Mouse (Mus musculus) neural tube, embryonic 12.5 days (tissue): ENCODE data around the gene Lctl. TPM values are rescaled to one million over a fixed set of nuclear protein-coding genes. Genes with fewer than 3 reads are reported as not detected.
A peak's percentile ranks its signal among the peaks of the same experiment; 100 is the strongest.

Experiments
- ATAC-seq: fragments of 200-750 bp; cut with Nextera tagmentation; 2 replicates; pipeline ENCODE4 v1.8.0; 2017; ENCODE audit warnings: low read depth, mild to moderate bottlenecking, moderate TSS enrichment, moderate library complexity; ENCODE audit not compliant: low FRiP score
- H3K27ac ChIP-seq: fragments of 300-500 bp; sonication (generic); 2 replicates; pipeline ENCODE4 v1.5.1; 2016
- H3K27me3 ChIP-seq: fragments of 300-500 bp; sonication (generic); replicated peaks from 2 replicates; pipeline ENCODE4 v1.6.1; 2016; ENCODE audit warnings: mild to moderate bottlenecking
- H3K36me3 ChIP-seq: fragments of 300-500 bp; sonication (generic); 2 replicates; pipeline ENCODE4 v1.6.1; 2016; ENCODE audit warnings: mild to moderate bottlenecking
- H3K4me1 ChIP-seq: fragments of 300-500 bp; sonication (generic); 2 replicates; pipeline ENCODE4 v1.6.1; 2016
- H3K4me2 ChIP-seq: fragments of 300-500 bp; sonication (generic); replicated peaks from 2 replicates; pipeline ENCODE4 v1.6.1; 2016; ENCODE audit warnings: mild to moderate bottlenecking
- H3K4me3 ChIP-seq: fragments of 300-500 bp; sonication (generic); 2 replicates; pipeline ENCODE4 v1.5.1; 2016
- H3K9ac ChIP-seq: fragments of 300-500 bp; sonication (generic); 2 replicates; pipeline ENCODE4 v1.6.1; 2016; ENCODE audit warnings: mild to moderate bottlenecking
- H3K9me3 ChIP-seq: fragments of 300-500 bp; sonication (generic); 2 replicates; pipeline ENCODE4 v1.6.1; 2016; ENCODE audit warnings: mild to moderate bottlenecking
- WGBS: fragments of 180-500 bp; shearing (Covaris S2); methylation state at CpG from one replicate; pipeline ENCODE4 v1.1.7; 2016; 5-methylcytosine and 5-hydroxymethylcytosine counted together
- polyA plus RNA-seq: library from polyadenylated mRNA; unstranded; fragments of >200 nt; fragmentation: Nextera tagmentation; extraction: Ambion mirVana; gene quantifications from 2 replicates; pipeline ENCODE4 v1.2.1, GENCODE M21; 2016

The Lctl gene
- polyA plus RNA-seq: not detected in 2 replicates

GRCm38 (mm10) chr9:64116876-64117275 is at the start of gene Lctl:
Lctl (plus strand) TSS chr9:64117147.
- Histone ChIP-seq H3K27me3 (no peaks in the 10 kb centered on the region), H3K27ac (no peak within 1 kb of the TSS), H3K36me3 (no peaks in the 10 kb centered on the region), H3K9me3 (no peaks in the 10 kb centered on the region), H3K4me2 (no peak within 1 kb of the TSS), H3K4me3 (no peak within 1 kb of the TSS), H3K9ac (no peak within 1 kb of the TSS), H3K4me1 (no peaks in the 10 kb centered on the region)
- ATAC-seq: no peak
- WGBS: 69% methylated on average over 3 of the region's 3 CpGs

GRCm38 (mm10) chr9:64067787-64068186 is 49.2 kb upstream of the Lctl start:
- no peaks in the 10 kb centered on the region for H3K9me3 ChIP-seq
- 92% methylated on average over 5 of the region's 5 CpGs for WGBS
- no peak overlapping the region for H3K4me2 ChIP-seq
- no peaks in the 10 kb centered on the region for H3K27me3 ChIP-seq
- H3K36me3 ChIP-seq: no peaks in the 10 kb centered on the region
- H3K4me3 ChIP-seq: no peak overlapping the region
- peaks cover 11% of the 10 kb centered on the region; the same call in 1 of the 2 replicates for H3K4me1 ChIP-seq
- no peak overlapping the region for H3K9ac ChIP-seq
- ATAC-seq: no peak
- no peak overlapping the region for H3K27ac ChIP-seq

- Histone ChIP-seq H3K27me3 (no peaks in the 10 kb centered on the region), H3K36me3 (no peaks in the 10 kb centered on the region), H3K4me2 (no peak overlapping the region), H3K4me3 (no peak overlapping the region), H3K9ac (no peak overlapping the region), H3K27ac (no peak overlapping the region), H3K9me3 (no peaks in the 10 kb centered on the region), H3K4me1 (peaks cover 11% of the 10 kb centered on the region; the same call in 1 of the 2 replicates)
- no peak for ATAC-seq
- WGBS: 90% methylated on average over 1 of the region's 1 CpGs
Measured at GRCm38 (mm10) chr9:64068571-64068970, 48.4 kb upstream of the Lctl start.

GRCm38 (mm10) chr9:64069131-64069530 is 47.8 kb upstream of the Lctl start:
- Histone ChIP-seq H3K9ac (no peak overlapping the region), H3K27ac (no peak overlapping the region), H3K4me1 (peaks cover 11% of the 10 kb centered on the region; the same call in 1 of the 2 replicates), H3K4me2 (no peak overlapping the region), H3K9me3 (no peaks in the 10 kb centered on the region), H3K27me3 (no peaks in the 10 kb centered on the region), H3K4me3 (no peak overlapping the region), H3K36me3 (no peaks in the 10 kb centered on the region)
- ATAC-seq: no peak
- 80% methylated on average over 5 of the region's 5 CpGs for WGBS

- no peak for ATAC-seq
- H3K27ac ChIP-seq: no peak overlapping the region
- 94% methylated on average over 5 of the region's 5 CpGs for WGBS
Measured at GRCm38 (mm10) chr9:64070674-64071073, 46.3 kb upstream of the Lctl start.

GRCm38 (mm10) chr9:64074831-64075230 is 42.1 kb upstream of the Lctl start:
- Histone ChIP-seq H3K9me3 (no peaks in the 10 kb centered on the region), H3K9ac (no peak overlapping the region), H3K4me1 (peaks cover 3% of the 10 kb centered on the region; the same call in 1 of the 2 replicates), H3K4me2 (no peak overlapping the region), H3K36me3 (no peaks in the 10 kb centered on the region), H3K27ac (no peak overlapping the region), H3K4me3 (no peak overlapping the region), H3K27me3 (no peaks in the 10 kb centered on the region)
- WGBS: 74% methylated on average over 8 of the region's 8 CpGs
- no peak for ATAC-seq

More at GRCm38 (mm10) chr9:64070674-64071073, 46.3 kb upstream of the Lctl start:
- H3K9me3 ChIP-seq: no peaks in the 10 kb centered on the region
- no peak overlapping the region for H3K4me3 ChIP-seq
- H3K4me1 ChIP-seq: peaks cover 11% of the 10 kb centered on the region; the same call in 1 of the 2 replicates
- no peaks in the 10 kb centered on the region for H3K36me3 ChIP-seq
- H3K9ac ChIP-seq: no peak overlapping the region
- no peak overlapping the region for H3K4me2 ChIP-seq
- no peaks in the 10 kb centered on the region for H3K27me3 ChIP-seq

GRCm38 (mm10) chr9:64076412-64076811 is 40.5 kb upstream of the Lctl start:
- 67% methylated on average over 2 of the region's 2 CpGs for WGBS
- Histone ChIP-seq H3K4me1 (peaks cover 3% of the 10 kb centered on the region; the same call in 1 of the 2 replicates), H3K9ac (no peak overlapping the region), H3K4me3 (no peak overlapping the region), H3K27ac (no peak overlapping the region), H3K36me3 (no peaks in the 10 kb centered on the region), H3K27me3 (no peaks in the 10 kb centered on the region), H3K4me2 (no peak overlapping the region), H3K9me3 (no peaks in the 10 kb centered on the region)
- ATAC-seq: no peak

- no peak overlapping the region for H3K9ac ChIP-seq
- H3K4me1 ChIP-seq: peaks cover 3% of the 10 kb centered on the region; the same call in 1 of the 2 replicates
- no peaks in the 10 kb centered on the region for H3K36me3 ChIP-seq
- no peak for ATAC-seq
- no peak overlapping the region for H3K4me2 ChIP-seq
- no peak overlapping the region for H3K4me3 ChIP-seq
- H3K9me3 ChIP-seq: no peaks in the 10 kb centered on the region
- H3K27ac ChIP-seq: no peak overlapping the region
- WGBS: 47% methylated on average over 7 of the region's 7 CpGs
- peaks cover 6% of the 10 kb centered on the region for H3K27me3 ChIP-seq
Measured at GRCm38 (mm10) chr9:64078386-64078792, 38.6 kb upstream of the Lctl start.

- no peak overlapping the region for H3K27ac ChIP-seq
- peaks cover 20% of the 10 kb centered on the region for H3K27me3 ChIP-seq
- no peak overlapping the region for H3K4me2 ChIP-seq
- H3K4me3 ChIP-seq: no peak overlapping the region
- no peak for ATAC-seq
- H3K9me3 ChIP-seq: no peaks in the 10 kb centered on the region
- WGBS: 86% methylated on average over 6 of the region's 6 CpGs
- peaks cover 14% of the 10 kb centered on the region for H3K4me1 ChIP-seq
- H3K36me3 ChIP-seq: no peaks in the 10 kb centered on the region
- H3K9ac ChIP-seq: no peak overlapping the region
Measured at GRCm38 (mm10) chr9:64079922-64080321, 37.0 kb upstream of the Lctl start.

GRCm38 (mm10) chr9:64084231-64084630 is 32.7 kb upstream of the Lctl start:
- peak overlapping the region; percentile 61; the same call in 1 of the 2 replicates for H3K9ac ChIP-seq
- WGBS: 31% methylated on average over 7 of the region's 7 CpGs
- peak overlapping the region; percentile 42 for H3K4me3 ChIP-seq

GRCm38 (mm10) chr9:64084661-64085399 is 32.1 kb upstream of the Lctl start:
- no peak overlapping the region for H3K27ac ChIP-seq
- under 1% methylated on average over 49 of the region's 49 CpGs for WGBS
- no peak for ATAC-seq

More at GRCm38 (mm10) chr9:64084231-64084630, 32.7 kb upstream of the Lctl start:
- peaks cover 23% of the 10 kb centered on the region for H3K27me3 ChIP-seq
- peak overlapping the region; percentile 88 for H3K4me2 ChIP-seq
- no peak for ATAC-seq
- H3K9me3 ChIP-seq: no peaks in the 10 kb centered on the region
- H3K4me1 ChIP-seq: peaks cover 16% of the 10 kb centered on the region
- H3K27ac ChIP-seq: no peak overlapping the region
- no peaks in the 10 kb centered on the region for H3K36me3 ChIP-seq

GRCm38 (mm10) chr9:64085976-64086375 is 31.0 kb upstream of the Lctl start:
- no peak for ATAC-seq
- H3K4me1 ChIP-seq: peaks cover 16% of the 10 kb centered on the region
- no peak overlapping the region for H3K9ac ChIP-seq
- no peak overlapping the region for H3K4me3 ChIP-seq
- H3K4me2 ChIP-seq: no peak overlapping the region
- 49% methylated on average over 2 of the region's 2 CpGs for WGBS
- no peaks in the 10 kb centered on the region for H3K9me3 ChIP-seq
- H3K36me3 ChIP-seq: no peaks in the 10 kb centered on the region
- no peak overlapping the region for H3K27ac ChIP-seq
- peaks cover 23% of the 10 kb centered on the region for H3K27me3 ChIP-seq

More at GRCm38 (mm10) chr9:64084661-64085399, 32.1 kb upstream of the Lctl start:
- Histone ChIP-seq H3K9ac (peak overlapping the region; percentile 61), H3K4me1 (peaks cover 16% of the 10 kb centered on the region), H3K9me3 (no peaks in the 10 kb centered on the region), H3K36me3 (no peaks in the 10 kb centered on the region), H3K4me2 (peak overlapping the region; percentile 88), H3K27me3 (peaks cover 23% of the 10 kb centered on the region), H3K4me3 (peak overlapping the region; percentile 42)
